Mouse (Mus musculus) heart, postnatal 0 days (tissue): ENCODE results near the gene Gm973.

ENCODE experiments used
- CTCF ChIP-seq: IDR thresholded peaks from 2 replicates; pipeline ENCODE4 v1.5.1; 2016; ENCODE audit warnings: antibody characterized with exemption, control low read depth, low read depth
- EP300 ChIP-seq: IDR thresholded peaks from 2 replicates; pipeline ENCODE4 v1.6.1; 2016; ENCODE audit warnings: antibody characterized with exemption, low read depth

- TF ChIP-seq CTCF (no peak), EP300 (no peak)
These were observed 30.3 kb upstream of the Gm973 start for GRCm38 (mm10) chr1:59485803-59486202.
